Mouse (Mus musculus): ENCODE results near the gene Gdf15.

The Gdf15 gene

DNA sequence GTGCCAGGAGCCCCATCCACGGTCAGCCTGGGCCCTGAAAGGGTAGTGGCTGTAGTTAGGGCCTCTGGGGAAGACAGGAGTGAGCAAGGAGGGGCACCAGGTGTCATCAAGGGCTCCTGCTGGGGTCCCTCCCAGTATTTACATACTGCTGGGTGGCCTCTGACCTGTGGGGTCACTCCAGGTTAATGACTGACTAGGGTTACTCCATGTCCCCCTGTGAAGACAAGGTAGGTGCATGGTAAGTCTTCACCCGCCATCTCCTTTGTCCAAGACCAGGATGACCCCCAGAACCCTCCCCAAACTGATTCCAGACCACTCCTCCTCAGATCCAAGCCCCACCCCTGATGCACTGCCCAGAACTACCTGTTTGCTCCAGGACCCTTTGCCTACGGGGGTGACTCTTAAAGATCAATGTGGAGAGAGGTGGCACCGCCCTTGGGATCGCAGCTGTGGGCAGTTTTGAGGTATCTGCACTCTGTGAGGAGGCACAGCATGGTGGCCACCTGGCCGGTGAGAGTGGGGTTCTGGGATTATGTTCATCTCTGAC is at the start of gene Gdf15:
TSS of gene Gdf15 (minus strand) at position 111 of the 547 bp plus-strand sequence.
- no peak for DNase-seq (ENCODE audit: low read depth, low spot score)

- no peak for DNase-seq (ENCODE audit: low read depth, low spot score)
Measured at GRCm38 (mm10) chr8:70681410-70681809, 49.2 kb upstream of the Gdf15 start.

GRCm38 (mm10) chr8:70680039-70680438 is 47.8 kb upstream of the Gdf15 start:
- DNase-seq (ENCODE audit: low read depth, low spot score), result no peak

- peak; percentile 55 for DNase-seq (ENCODE audit: low read depth, low spot score)
Measured at GRCm38 (mm10) chr8:70679404-70679803, 47.1 kb upstream of the Gdf15 start.

GRCm38 (mm10) chr8:70678679-70679078 is 46.4 kb upstream of the Gdf15 start:
- DNase-seq (ENCODE audit: low read depth, low spot score), result no peak

DNA sequence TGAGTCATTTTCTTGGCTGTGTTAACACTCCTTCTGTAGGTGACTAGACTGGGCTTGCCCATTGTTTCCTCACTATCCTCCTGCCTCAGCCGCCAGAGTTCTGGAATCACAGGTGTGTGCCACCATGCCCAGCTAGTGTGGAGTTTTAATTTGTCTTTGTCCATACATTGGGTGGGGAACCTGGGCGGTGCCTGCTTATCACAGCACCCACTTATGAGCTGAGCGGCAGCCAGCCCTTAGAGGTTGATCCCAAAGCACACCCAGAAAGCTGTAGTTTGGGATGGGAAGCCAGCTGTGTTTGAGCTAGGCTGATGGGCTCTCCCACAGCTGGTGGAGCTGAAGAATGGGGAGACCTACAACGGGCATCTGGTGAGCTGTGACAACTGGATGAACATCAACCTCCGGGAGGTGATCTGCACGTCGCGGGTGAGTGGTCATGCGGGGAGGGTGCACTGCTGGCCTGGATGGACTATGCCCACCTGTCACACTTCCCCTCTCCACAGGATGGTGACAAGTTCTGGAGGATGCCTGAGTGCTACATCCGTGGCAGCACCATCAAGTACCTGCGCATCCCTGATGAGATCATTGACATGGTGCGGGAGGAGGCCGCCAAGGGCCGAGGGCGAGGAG is 45.3 kb upstream of the Gdf15 start:
- no peak for DNase-seq (ENCODE audit: low read depth, low spot score)

- no peak for DNase-seq (ENCODE audit: low read depth, low spot score)
Measured at GRCm38 (mm10) chr8:70675336-70675735, 43.1 kb upstream of the Gdf15 start.

- DNase-seq (ENCODE audit: low read depth, low spot score), result no peak
Measured at GRCm38 (mm10) chr8:70674716-70675115, 42.5 kb upstream of the Gdf15 start.

DNA sequence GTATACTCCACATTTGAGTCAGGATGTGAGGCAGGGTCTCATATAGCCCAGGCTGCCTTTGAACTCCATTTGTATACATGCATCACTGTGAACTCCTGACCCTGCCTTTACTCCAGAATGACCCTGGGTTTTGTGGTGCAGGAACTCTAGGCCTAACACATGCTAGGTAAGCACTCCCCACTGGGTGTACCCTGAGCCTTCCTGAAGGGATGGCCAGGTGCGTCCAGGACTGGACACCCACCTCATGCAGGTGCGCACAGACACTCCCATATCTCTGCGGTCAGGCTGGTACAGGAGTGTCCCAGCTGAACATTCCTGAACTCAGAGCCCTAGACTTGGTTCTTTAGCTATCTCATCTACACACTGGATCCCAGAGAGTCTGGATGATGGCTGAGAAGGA is 41.9 kb upstream of the Gdf15 start:
- DNase-seq (ENCODE audit: low read depth, low spot score), result peak; percentile 31

- peak; percentile 100 for DNase-seq (ENCODE audit: low read depth, low spot score)
Measured at GRCm38 (mm10) chr8:70673079-70673856, 41.0 kb upstream of the Gdf15 start, which contains the start of gene Lsm4. TSS of gene Lsm4 (plus strand) at chr8:70673248.

GRCm38 (mm10) chr8:70672325-70673078 is 40.2 kb upstream of the Gdf15 start:
- peak; percentile 60 for DNase-seq (ENCODE audit: low read depth, low spot score)

- DNase-seq (ENCODE audit: low read depth, low spot score), result peak; percentile 58
Measured at GRCm38 (mm10) chr8:70671615-70672324, 39.5 kb upstream of the Gdf15 start.

GRCm38 (mm10) chr8:70667071-70667470 is 34.8 kb upstream of the Gdf15 start:
- DNase-seq (ENCODE audit: low read depth, low spot score), result no peak

DNA sequence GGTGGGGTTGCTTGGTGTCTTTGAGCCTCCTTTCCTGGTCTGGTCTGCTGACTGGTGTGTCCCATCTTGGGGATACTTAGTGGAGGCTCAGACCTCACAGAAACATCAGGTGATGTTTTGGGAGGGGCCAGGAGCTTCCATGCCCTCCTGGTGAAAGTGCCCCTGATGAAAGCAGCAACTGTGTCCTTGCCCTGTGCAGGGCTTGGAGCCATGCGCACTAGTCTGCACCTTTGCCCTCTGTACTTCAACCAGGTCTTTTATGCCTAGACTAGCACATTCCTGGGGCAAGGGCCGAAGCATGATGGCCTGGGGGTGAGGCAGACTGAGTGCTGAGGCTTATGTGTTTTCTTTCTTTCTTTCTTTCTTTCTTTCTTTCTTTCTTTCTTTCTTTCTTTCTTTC is 33.3 kb upstream of the Gdf15 start:
- no peak for DNase-seq (ENCODE audit: low read depth, low spot score)

DNA sequence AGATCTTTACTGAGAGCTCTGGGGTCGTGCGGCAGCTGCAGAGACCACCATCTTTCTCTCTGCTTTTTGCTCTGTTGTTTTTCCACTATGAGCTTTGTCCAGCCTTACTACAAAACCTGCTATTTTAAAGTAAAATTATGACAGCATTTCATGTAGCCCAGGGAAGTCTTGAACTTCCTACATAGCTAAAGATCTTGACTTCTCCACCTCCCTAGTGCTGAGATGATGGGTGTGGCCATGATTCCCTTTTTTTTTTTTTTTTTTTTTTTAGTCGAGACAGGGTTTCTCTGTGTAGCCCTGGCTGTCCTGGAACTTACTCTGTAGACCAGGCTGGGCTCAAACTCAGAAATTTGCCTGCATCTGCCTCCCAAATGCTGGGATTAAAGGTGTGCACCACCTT is 32.4 kb upstream of the Gdf15 start:
- DNase-seq (ENCODE audit: low read depth, low spot score), result no peak

DNA sequence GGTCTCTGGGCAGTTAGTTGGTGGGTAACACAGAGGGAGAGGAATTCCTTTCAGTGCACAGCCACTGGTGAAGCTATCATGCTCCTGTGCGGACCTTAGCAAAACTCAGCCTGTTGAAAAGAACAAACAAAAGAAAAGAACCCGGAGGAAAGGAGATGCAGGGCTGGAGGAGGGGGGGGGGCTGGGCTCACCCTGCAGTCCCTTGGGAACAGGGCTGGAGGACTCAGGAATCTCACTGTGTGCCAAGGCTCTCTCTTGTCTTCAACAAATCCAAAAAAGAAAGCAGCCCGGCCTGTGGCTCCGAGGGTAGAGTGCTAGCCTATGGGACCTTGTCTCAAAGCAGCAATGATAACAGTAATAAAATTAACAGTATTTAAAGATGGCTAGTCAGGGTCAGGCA is 31.4 kb upstream of the Gdf15 start:
- DNase-seq (ENCODE audit: low read depth, low spot score), result peak; percentile 53

DNA sequence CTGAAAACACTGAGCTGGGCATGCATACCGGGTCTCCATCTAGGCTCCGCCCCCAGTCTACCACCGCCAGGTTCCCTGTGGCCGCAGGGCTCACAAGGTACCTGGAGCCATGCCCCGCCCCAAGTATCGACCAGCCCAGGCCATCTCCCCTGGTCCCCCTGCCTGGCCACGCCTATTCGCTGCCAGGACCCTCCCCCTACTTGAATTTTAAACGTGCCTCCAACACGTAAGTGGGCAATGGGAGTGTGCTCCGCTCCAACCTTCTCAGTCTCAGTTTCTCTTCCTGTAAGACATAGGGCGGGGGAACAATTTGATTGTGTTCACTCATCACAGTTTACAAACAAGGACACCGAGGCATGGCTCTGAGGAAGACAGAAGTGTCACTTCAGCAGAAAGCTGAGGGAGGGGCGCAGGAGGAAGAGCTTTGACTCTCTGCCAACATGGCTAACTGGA is 28.0 kb upstream of the Gdf15 start, which contains the start of gene Pgpep1:
TSS of gene Pgpep1 (minus strand) at position 116 of the 453 bp plus-strand sequence.
- no peak for DNase-seq (ENCODE audit: low read depth, low spot score)

DNA sequence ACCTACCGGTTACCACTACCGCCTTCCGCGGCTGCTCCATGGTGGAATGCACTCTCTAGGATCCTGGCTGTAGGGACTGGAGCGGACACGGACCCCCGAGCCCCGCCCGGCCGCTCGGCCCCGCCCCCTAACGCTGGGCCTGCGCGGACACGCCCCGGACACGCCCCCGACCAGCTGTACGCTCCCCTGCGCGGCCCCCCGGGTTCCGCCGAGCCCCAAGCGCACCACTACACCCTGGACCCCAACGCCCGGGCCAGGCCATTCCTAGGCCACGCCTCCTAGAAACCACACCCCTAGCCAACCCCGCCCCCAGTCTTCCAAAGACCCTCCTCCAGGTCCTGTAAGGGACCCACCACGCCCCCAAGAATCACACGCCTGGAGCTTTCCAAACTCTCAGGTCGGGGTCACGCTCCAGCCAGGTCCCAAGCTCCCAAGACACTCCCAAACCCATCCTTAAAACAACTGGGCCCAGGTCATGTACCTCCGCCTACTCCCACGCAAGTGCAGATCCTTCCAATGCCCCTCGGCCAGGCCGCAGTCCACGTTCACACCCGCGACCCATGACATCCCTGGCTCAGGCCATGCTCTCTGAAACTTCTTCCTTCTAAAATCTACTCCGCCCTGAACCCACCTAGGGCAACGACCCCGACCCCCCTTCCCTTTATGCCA is 27.5 kb upstream of the Gdf15 start:
- peak; percentile 91 for DNase-seq (ENCODE audit: low read depth, low spot score)

- peak; percentile 52 for DNase-seq (ENCODE audit: low read depth, low spot score)
Measured at GRCm38 (mm10) chr8:70658897-70659603, 26.8 kb upstream of the Gdf15 start.

GRCm38 (mm10) chr8:70657739-70658138 is 25.5 kb upstream of the Gdf15 start:
- DNase-seq (ENCODE audit: low read depth, low spot score), result no peak

Measured in 3T3-L1 (cell line).